Mouse (Mus musculus) retina, postnatal 7 days (tissue): ENCODE measurements around the gene Gsta4.
"Not testable (repeated sequence)": the region's sequence is repeated elsewhere in the genome, so short reads cannot be mapped to it uniquely, and the experiment has no call there.

Experiments used
- DNase-seq: peaks from one replicate; pipeline ENCODE4 v3.0.0-alpha.2; 2012; ENCODE audit warnings: low read depth, low spot score

The Gsta4 gene

GRCm38 (mm10) chr9:78178197-78178596 is 4.4 kb upstream of the Gsta4 start:
- no peak for DNase-seq

- no peak for DNase-seq
Measured at GRCm38 (mm10) chr9:78179071-78179470, 3.5 kb upstream of the Gsta4 start.

DNA sequence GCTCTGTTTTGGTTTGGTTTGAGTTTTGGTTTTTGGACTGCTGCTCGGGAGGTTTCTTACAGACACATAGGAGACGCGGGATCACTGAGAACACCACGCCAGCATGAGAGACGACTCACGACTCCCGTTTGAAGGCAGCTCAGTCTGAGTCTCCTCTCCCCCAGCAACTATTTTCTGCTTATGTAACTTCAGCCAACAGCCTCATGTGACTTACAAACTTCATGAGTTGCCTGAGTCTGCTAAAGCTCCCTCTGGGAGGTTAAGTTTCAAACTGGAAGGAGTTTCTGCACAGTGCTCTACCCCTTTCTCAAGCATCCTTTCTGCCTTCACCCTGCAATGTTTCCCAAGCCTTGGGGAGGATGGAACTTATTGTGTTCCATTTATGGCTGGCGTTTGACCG is 3.1 kb downstream of the Gsta4 start:
- DNase-seq: no peak

- DNase-seq: no peak
Measured at GRCm38 (mm10) chr9:78188910-78189309, 6.3 kb downstream of the Gsta4 start.

DNA sequence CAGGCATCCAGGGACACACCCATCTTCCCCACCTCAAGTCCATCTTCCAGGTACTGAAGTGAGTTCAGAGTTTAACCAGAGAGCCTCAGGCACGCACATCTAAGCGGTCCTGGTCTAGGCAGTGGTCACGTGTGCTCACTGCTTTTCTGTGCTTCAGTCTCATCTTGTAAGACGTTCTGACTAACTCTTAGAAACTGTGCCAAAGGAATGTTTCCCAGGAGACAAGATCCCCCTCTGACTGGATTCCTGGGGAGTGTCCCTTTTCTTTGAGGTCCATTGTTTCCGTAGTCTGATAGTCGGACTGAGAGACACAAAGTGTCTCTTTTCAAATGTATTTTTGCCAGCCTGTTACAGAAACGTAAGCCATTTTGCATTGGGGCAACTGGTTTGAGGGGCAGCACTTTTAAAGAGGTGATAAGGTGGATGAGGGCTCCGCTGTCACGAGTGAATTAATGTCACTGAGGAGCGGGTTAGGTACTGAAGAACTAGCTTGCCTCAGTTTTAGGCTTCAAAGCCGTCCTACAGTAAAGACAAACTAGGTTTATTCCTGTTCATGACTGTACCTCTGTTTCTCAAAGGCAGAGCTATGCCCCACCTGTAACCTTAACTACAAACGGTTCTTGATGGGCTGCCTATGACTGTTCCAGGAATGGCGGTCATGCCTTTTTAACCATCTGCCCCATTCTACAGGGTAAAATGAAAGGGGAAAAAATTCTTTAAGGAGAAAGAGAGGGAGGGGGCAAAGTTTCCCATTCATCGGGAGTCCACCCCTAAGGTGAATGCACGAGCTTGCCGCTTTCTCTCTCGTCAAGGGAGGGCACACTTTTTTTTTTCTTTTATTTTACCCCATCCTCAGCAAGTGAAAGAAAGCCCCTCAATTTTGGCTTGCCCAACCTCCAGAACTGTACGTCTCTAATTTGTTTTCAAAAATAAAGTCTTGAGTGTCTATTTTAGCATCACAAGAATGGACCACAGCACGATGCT is 8.4 kb downstream of the Gsta4 start:
- DNase-seq: no peak

- no peak for DNase-seq
Measured at GRCm38 (mm10) chr9:78191736-78192135, 9.2 kb downstream of the Gsta4 start.

DNA sequence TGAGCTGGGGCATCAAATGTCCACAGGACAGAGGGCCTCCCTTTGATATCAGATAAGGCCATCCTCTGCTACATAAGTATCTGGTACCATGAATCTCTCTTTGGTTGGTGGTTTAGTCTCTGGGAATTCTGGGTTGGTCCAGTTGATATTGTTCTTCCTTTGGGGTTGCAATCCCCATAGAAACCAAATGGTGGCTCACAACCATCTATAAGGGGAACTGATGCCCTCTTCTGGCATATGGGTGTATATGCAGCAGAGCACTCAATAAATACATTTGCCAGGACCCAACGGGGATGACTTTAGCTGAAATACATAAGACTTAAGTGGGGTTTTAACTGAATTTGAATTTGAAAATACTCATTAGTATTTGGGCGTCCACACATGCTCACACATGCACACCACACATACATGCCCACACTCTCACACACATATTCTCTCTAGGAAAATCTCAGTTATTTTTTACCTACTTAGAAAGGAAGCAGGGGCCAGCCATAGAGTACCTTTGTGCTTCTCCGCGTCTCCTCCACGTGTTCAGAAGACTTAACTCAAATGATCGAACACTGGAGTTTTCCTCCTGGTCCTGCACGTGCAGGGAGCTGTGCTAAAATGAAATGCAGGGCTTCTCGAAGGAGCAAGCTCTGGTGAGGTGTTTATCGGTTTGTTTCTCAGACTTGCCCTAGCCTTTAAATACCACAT is 11.5 kb downstream of the Gsta4 start:
- peak; percentile 65 for DNase-seq

- DNase-seq: no peak
Measured at GRCm38 (mm10) chr9:78195034-78195433, 12.5 kb downstream of the Gsta4 start.

DNA sequence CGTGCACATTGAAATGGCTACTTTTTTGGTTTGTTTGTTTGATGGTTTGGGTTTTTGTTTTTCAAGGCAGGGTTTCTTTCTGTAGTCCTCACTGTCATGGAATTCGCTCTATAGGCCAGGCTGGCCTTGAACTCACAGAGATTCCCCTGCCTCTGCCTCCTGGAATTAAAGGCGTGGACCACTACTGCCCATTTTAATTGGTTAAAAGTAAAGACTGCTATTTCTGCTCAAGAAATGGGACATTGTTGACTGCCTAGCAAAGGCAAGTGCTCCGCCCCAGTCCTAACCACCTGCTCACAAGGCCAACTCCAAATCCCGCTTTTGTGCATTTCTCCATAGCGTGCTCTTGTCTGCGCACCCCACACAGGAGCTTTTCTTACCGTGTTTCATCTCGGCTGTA is 15.2 kb downstream of the Gsta4 start:
- DNase-seq: no peak

DNA sequence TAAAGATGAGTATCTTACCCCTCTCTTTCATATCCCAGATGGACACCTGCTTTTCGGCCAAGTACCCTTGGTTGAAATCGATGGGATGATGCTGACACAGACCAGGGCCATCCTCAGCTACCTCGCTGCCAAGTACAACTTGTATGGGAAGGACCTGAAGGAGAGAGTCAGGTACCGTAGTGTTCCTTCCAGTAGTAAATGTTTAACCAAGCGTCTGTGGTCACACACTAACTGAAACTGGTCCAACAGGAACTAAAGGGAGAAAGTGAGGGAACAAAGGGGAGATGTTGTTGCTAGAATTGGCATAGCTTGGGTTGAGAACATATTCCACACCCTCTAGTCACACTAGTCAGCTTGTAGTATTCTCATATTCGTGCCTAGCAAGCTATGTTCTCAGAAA is 21.6 kb downstream of the Gsta4 start:
- DNase-seq: no peak

DNA sequence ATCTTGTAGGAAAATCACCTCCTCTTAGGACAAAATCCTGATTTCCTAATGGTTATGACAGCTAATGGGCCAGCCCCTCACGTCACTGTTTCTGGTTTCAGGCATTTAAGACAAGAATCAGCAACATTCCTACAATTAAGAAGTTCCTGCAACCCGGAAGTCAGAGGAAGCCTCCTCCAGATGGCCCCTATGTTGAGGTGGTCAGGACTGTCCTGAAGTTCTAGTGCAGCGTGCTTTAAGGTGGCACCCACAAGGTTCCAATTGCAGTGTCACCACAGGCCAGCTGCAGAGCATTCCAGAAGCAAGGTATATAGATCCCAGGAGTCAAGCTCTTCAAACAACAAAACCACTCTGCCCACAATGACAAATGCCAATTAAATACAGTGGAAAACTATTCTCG is 26.4 kb downstream of the Gsta4 start:
- no peak for DNase-seq

DNA sequence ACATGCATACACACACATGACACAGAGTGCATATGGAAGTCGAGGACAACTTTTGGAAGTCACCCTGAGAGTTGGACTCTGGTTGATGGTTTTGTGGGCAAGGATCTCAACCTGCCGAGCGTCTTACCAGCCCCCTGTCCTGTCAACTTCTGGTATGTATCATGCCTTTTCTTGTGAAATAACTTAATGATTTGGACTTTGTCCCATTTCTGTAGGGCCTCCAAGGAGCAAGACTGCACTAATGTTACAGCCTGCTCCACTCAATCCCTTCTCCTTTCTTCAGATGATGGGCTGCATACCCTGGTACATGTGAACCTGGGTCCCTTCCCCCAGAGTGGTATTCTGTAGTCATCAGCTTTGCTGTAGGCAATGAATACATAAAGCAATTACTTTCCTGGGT is 27.5 kb downstream of the Gsta4 start:
- no peak for DNase-seq

- no peak for DNase-seq
Measured at GRCm38 (mm10) chr9:78210821-78211220, 28.2 kb downstream of the Gsta4 start.

- no peak for DNase-seq
Measured at GRCm38 (mm10) chr9:78211521-78211920, 28.9 kb downstream of the Gsta4 start.

GRCm38 (mm10) chr9:78212341-78213049 is 29.9 kb downstream of the Gsta4 start:
- DNase-seq: no peak

GRCm38 (mm10) chr9:78217074-78217473 is 34.5 kb downstream of the Gsta4 start:
- DNase-seq: no peak

GRCm38 (mm10) chr9:78222616-78223015 is 40.0 kb downstream of the Gsta4 start:
- DNase-seq: no peak

DNA sequence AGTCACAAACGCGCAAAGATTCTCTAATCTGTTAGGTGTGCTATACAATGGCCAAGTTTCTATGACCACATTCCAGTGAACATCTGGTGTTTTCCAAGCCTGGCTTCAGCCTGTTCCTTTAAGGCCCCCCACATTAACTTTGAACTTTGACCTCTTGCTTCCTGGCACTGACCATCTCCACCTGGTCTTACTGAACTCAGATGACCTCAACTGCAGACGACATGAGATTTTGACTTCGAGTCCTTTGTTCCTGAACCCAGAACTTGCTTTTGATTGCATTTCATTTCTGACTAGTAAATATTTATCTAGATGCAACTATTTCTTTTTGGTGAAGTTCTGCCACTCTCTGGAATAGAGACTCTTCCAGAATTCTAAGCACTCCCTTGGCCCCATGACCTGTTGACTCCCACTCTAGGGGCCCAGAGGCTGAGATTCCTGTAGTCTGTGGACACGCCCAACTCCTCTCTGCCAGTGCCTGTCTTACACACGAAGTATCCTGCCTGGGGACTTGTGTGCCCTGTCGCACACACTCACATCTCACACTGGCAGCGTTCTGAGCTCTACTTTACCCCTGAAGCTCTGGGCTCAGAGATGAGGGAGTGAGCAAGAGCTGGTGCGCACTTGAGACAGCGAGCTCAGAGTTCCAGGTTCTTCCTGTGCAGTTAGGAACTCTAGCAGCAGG is 40.8 kb downstream of the Gsta4 start:
- DNase-seq: no peak

- DNase-seq: no peak
Measured at GRCm38 (mm10) chr9:78224418-78224817, 41.8 kb downstream of the Gsta4 start.

DNA sequence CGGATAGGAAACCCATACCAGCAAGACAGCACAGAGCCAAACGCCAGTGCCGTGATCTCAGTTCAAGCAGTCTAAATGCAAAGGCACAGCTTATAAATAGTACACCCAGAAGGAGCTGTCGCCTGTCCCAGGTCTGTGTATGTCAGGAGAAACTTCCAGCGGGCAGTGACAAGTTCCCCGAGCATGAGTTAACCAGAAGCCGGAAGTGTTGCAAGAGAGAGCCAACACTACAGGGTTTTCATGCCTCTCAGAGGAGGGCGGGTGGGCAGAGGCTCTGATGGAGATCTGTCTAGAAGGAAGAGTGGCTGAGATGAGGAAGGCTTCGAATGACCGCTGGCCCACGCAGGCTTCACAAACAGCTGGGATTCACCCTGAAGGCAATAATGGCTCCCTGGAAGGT is 42.7 kb downstream of the Gsta4 start:
- no peak for DNase-seq

GRCm38 (mm10) chr9:78228122-78228521 is 45.5 kb downstream of the Gsta4 start:
- no peak for DNase-seq

GRCm38 (mm10) chr9:78229658-78230057 is 47.1 kb downstream of the Gsta4 start:
- DNase-seq: not testable (repeated sequence)
